Mouse (Mus musculus) heart, postnatal 0 days (tissue): ENCODE results near the gene Tiam1.

Experiments used
- CTCF ChIP-seq: IDR thresholded peaks from 2 replicates; pipeline ENCODE4 v1.5.1; 2016; ENCODE audit warnings: antibody characterized with exemption, control low read depth, low read depth
- EP300 ChIP-seq: IDR thresholded peaks from 2 replicates; pipeline ENCODE4 v1.6.1; 2016; ENCODE audit warnings: antibody characterized with exemption, low read depth

DNA sequence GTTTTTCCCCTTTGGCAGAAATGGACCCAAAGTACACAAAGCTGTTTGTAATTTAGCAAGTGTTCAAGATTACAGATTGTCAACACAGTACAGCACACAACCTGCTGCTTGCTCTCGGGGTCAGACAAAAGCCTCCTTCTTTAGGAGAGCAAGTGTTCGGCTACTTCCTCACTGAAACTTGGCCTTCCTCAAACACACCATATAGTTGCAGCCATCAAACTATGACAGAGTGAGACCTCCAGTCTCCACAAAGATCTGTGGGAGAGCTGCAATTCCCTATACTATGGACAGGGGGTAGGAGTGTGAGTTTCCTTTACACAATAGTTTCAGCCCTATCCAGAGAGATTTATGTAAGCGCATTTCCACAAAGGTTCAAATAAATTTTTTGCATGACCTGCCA lies 278.9 kb downstream of the Tiam1 start:
- TF ChIP-seq CTCF = no peak
- no peak for TF ChIP-seq EP300
